Mouse (Mus musculus): ENCODE measurements around the gene Gpatch2.

- TF ChIP-seq CTCF (IDR thresholded peaks at IDR 0.05; ENCODE audit: borderline replicate concordance, extremely low read depth, insufficient read depth, insufficient read length): no peak
- no peak for TF ChIP-seq POLR2A (IDR thresholded peaks at IDR 0.05; ENCODE audit: borderline replicate concordance, extremely low read depth, insufficient read depth, insufficient read length, poor library complexity, severe bottlenecking)
These were observed 185.5 kb downstream of the Gpatch2 start for GRCm38 (mm10) chr1:187400834-187401233.

Data from brain, embryonic 14.5 days (tissue).